In the genomic region with DNA sequence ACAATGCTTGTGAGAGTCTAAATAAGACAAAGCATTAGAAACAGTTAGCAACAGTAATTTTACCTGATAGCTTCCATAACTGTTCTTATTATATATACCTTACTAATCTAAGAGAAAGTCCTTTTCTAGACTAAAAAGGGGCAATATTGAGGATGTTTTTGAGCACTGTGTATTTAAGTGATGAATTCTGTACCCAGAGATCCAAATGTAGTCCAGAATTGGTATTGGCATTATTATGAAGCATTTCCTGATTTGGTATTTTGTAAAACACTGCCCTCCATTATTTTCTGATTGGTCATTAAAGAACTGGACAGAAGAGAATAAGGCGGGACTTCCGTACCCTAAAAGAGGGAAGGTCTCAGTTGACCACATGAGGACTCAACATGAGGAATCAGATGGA, we compare ENCODE assay signal across 8 mouse cellular contexts. TPM values are rescaled to one million over a fixed set of nuclear protein-coding genes. Genes with fewer than 3 reads are reported as not detected.
DNase-seq lines count a peak whose midpoint lies in the region; ATAC-seq and TF ChIP-seq lines count a peak whose summit lies in the region.

TSS of gene Tmed9 (plus strand) at position 301 of the 400 bp plus-strand sequence.

- TF ChIP-seq POLR2A in bone marrow, adult 2 months (IDR thresholded peaks at IDR 0.05; ENCODE audit: borderline replicate concordance, control insufficient read depth, low read depth, low read length) = no peak

- no peak for ATAC-seq in intestine, postnatal 0 days

- 96% methylated on average over 2 of the region's 2 CpGs for WGBS in bone marrow, adult 2 months
- WGBS in intestine, postnatal 0 days = 96% methylated on average over 2 of the region's 2 CpGs
- 99% methylated on average over 2 of the region's 2 CpGs for WGBS in midbrain, embryonic 10.5 days

- H3K9ac ChIP-seq in intestine, postnatal 0 days (ENCODE audit: low read depth, low read length) = no peak within 1 kb of the TSS

- no peaks in the 10 kb centered on the region for H3K27me3 ChIP-seq in intestine, postnatal 0 days (replicated peaks; ENCODE audit: control insufficient read depth, insufficient read depth, low read length)
- H3K27me3 ChIP-seq in midbrain, embryonic 10.5 days (ENCODE audit: low read depth, poor library complexity, severe bottlenecking) = no peaks in the 10 kb centered on the region

- no peak within 1 kb of the TSS for H3K4me2 ChIP-seq in intestine, postnatal 0 days (replicated peaks; ENCODE audit: low read depth)

- no peaks in the 10 kb centered on the region; the same call in 1 of the 2 replicates for H3K4me1 ChIP-seq in bone marrow, adult 2 months (ENCODE audit: control insufficient read depth, insufficient read depth, low read length)
- H3K4me1 ChIP-seq in intestine, postnatal 0 days (replicated peaks; ENCODE audit: control insufficient read depth, insufficient read depth, low read length) = no peaks in the 10 kb centered on the region
- H3K4me1 ChIP-seq in midbrain, embryonic 10.5 days = peaks cover 29% of the 10 kb centered on the region

- no peaks in the 10 kb centered on the region for H3K36me3 ChIP-seq in intestine, postnatal 0 days (ENCODE audit: control insufficient read depth, insufficient read depth)
- H3K36me3 ChIP-seq in midbrain, embryonic 10.5 days = peaks cover 12% of the 10 kb centered on the region

- DNase-seq in layer of hippocampus, adult 18-20 months (ENCODE audit: low spot score in 2 of 2) = no peak
- no peak for DNase-seq in layer of hippocampus, adult 11-12 months (ENCODE audit: low spot score)
- DNase-seq in gastrocnemius, postnatal 4 days (ENCODE audit: low spot score in 2 of 2) = no peak
- DNase-seq in midbrain, embryonic 10.5 days (ENCODE audit: low spot score) = no peak
- no peak for DNase-seq in right cerebral cortex, adult 2 months (ENCODE audit: low spot score in 2 of 2)
- DNase-seq in T-cell, adult 2 months (ENCODE audit: low spot score) = no peak

- no peak within 1 kb of the TSS for H3K4me3 ChIP-seq in bone marrow, adult 2 months (replicated peaks; ENCODE audit: control insufficient read depth, low read depth, low read length)
- no peak within 1 kb of the TSS for H3K4me3 ChIP-seq in intestine, postnatal 0 days (ENCODE audit: low read depth, low read length)
- no peak within 1 kb of the TSS for H3K4me3 ChIP-seq in midbrain, embryonic 10.5 days

- H3K27ac ChIP-seq in bone marrow, adult 2 months (ENCODE audit: control insufficient read depth, insufficient read depth, low read depth, low read length, poor library complexity) = no peak within 1 kb of the TSS
- no peak within 1 kb of the TSS for H3K27ac ChIP-seq in intestine, postnatal 0 days (ENCODE audit: low read depth, low read length)
- no peak within 1 kb of the TSS for H3K27ac ChIP-seq in midbrain, embryonic 10.5 days (replicated peaks)

- no peaks in the 10 kb centered on the region for H3K9me3 ChIP-seq in intestine, postnatal 0 days (ENCODE audit: control insufficient read depth)
- H3K9me3 ChIP-seq in midbrain, embryonic 10.5 days (replicated peaks) = no peaks in the 10 kb centered on the region

- no peak for TF ChIP-seq CTCF in bone marrow, adult 2 months (IDR thresholded peaks at IDR 0.05; ENCODE audit: control insufficient read depth, insufficient read depth, low read length)
- TF ChIP-seq CTCF in intestine, postnatal 0 days (IDR thresholded peaks at IDR 0.05; ENCODE audit: low read depth) = no peak

RNA-seq across cellular contexts. Expression of gene Tmed9, which starts in this region (rescaled TPM):
- total RNA-seq in layer of hippocampus, adult 18-20 months (2021) = 100 to 1,000 TPM; 134 to 146 TPM
- polyA plus RNA-seq in bone marrow, adult 2 months (2011; ENCODE audit: insufficient read depth, insufficient read length, low replicate concordance, missing spikeins) = 35.1 and 73.6 TPM in 2 replicates
- total RNA-seq in gastrocnemius, postnatal 4 days (2021) = 100 to 1,000 TPM; 149 to 150 TPM
- 57.3 and 63.3 TPM in 2 replicates for polyA plus RNA-seq in intestine, postnatal 0 days (2015; fragmentation: Nextera tagmentation; extraction: Ambion mirVana)
- polyA plus RNA-seq in midbrain, embryonic 10.5 days (2016; fragmentation: Nextera tagmentation; extraction: Ambion mirVana) = 114 and 126 TPM in 2 replicates
